Mouse (Mus musculus) ES-E14 (cell line): ENCODE data around the gene Pih1d2. TPM values are rescaled to one million over a fixed set of nuclear protein-coding genes. Genes with fewer than 3 reads are reported as not detected.
"Not testable (repeated sequence)": the region's sequence is repeated elsewhere in the genome, so short reads cannot be mapped to it uniquely, and the experiment has no call there.

Source experiments
- DNase-seq: peaks from one replicate; pipeline ENCODE4 v3.0.0-alpha.2; 2013; ENCODE audit warnings: low read depth, low spot score
- H3K27ac ChIP-seq: 2 replicates; pipeline ENCODE4 v1.5.1; 2012; ENCODE audit warnings: low read depth, mild to moderate bottlenecking, low read length, moderate library complexity, mixed read lengths; ENCODE audit not compliant: poor library complexity, insufficient read depth, severe bottlenecking
- H3K36me3 ChIP-seq: 2 replicates; pipeline ENCODE4 v1.6.1; 2012; ENCODE audit warnings: mild to moderate bottlenecking, low read length, moderate library complexity, mixed read lengths; ENCODE audit not compliant: control insufficient read depth, poor library complexity, insufficient read depth, severe bottlenecking
- H3K4me1 ChIP-seq, 2 experiments: fragments of 150-350 bp in 1 of 2; sonication (generic) in 1 of 2; 2 replicates each; pipeline ENCODE4 v1.6.1; 2012; ENCODE audit warnings: low read length in 2 of 2, mild to moderate bottlenecking in 1 of 2, mixed read lengths in 1 of 2; ENCODE audit not compliant: control insufficient read depth in 2 of 2, insufficient read depth in 2 of 2, poor library complexity in 1 of 2
- H3K4me3 ChIP-seq, 2 experiments: fragments of 150-350 bp in 1 of 2; sonication (generic) in 1 of 2; 2 replicates each; pipeline ENCODE4 v1.5.1; 2012; ENCODE audit warnings: low read length in 2 of 2, low read depth in 1 of 2, mild to moderate bottlenecking in 1 of 2, mixed read lengths in 1 of 2; ENCODE audit not compliant: insufficient read depth in 1 of 2, poor library complexity in 1 of 2, severe bottlenecking in 1 of 2
- H3K9ac ChIP-seq: 2 replicates; pipeline ENCODE4 v1.6.1; 2012; ENCODE audit warnings: low read depth, mild to moderate bottlenecking, low read length, mixed read lengths; ENCODE audit not compliant: poor library complexity, insufficient read depth, severe bottlenecking
- H3K9me3 ChIP-seq: fragments of 150-350 bp; sonication (generic); 2 replicates; pipeline ENCODE4 v1.6.1; 2012; ENCODE audit warnings: low read depth, mild to moderate bottlenecking, low read length; ENCODE audit not compliant: control insufficient read depth, insufficient read depth
- CHD2 ChIP-seq: IDR thresholded peaks from 2 replicates; pipeline ENCODE4 v1.6.1; 2014; ENCODE audit warnings: mild to moderate bottlenecking, low read depth, low read length, inconsistent platforms
- HCFC1 ChIP-seq: IDR thresholded peaks from 2 replicates; pipeline ENCODE4 v1.6.1; 2012; ENCODE audit warnings: low read length, inconsistent platforms, borderline replicate concordance; ENCODE audit not compliant: insufficient read depth
- MAFK ChIP-seq: IDR thresholded peaks from 2 replicates; pipeline ENCODE4 v1.6.1; 2014; ENCODE audit warnings: mild to moderate bottlenecking, low read depth, low read length, inconsistent platforms; ENCODE audit not compliant: insufficient read depth
- ZC3H11A ChIP-seq: IDR thresholded peaks from 2 replicates; pipeline ENCODE4 v1.6.1; 2012; ENCODE audit warnings: low read depth, mild to moderate bottlenecking, inconsistent platforms, low read length, borderline replicate concordance
- ZNF384 ChIP-seq: IDR thresholded peaks from 2 replicates; pipeline ENCODE4 v1.6.1; 2012; ENCODE audit warnings: low read depth, low read length, inconsistent platforms
- in situ Hi-C, 2 experiments: fragments of 600-800 bp; cut with MboI; formaldehyde crosslinking; loops; one replicate each; pipeline ENCODE4 v1.15.1; 2025; ENCODE audit warnings: low sequenced_read_pairs in 2 of 2, inconsistent platforms in 1 of 2; ENCODE audit not compliant: unreplicated experiment in 2 of 2
- total RNA-seq: library from RNA; depleted of rRNA; stranded (reverse); fragments of 300-350 nt; gene quantifications from 2 replicates; pipeline ENCODE4 v1.2.3, GENCODE M21; 2012

Gene Pih1d2
- total RNA-seq, 1 experiment: 2.3 TPM

GRCm38 (mm10) chr9:50612115-50612514 is 5.0 kb upstream of the Pih1d2 start:
- Histone ChIP-seq H3K4me1 (peaks cover 2 to 4% of the 10 kb centered on the region in 2 experiments; a peak in 2 of 4 replicates), H3K36me3 (peaks cover 11% of the 10 kb centered on the region), H3K27ac (no peak overlapping the region), H3K9ac (no peak overlapping the region), H3K4me3 (no peak overlapping the region), H3K9me3 (no peaks in the 10 kb centered on the region)
- in situ Hi-C loops: no loop called here
- TF ChIP-seq CHD2 (no peak), ZNF384 (no peak), HCFC1 (no peak), MAFK (no peak), ZC3H11A (no peak)
- no peak for DNase-seq

DNA sequence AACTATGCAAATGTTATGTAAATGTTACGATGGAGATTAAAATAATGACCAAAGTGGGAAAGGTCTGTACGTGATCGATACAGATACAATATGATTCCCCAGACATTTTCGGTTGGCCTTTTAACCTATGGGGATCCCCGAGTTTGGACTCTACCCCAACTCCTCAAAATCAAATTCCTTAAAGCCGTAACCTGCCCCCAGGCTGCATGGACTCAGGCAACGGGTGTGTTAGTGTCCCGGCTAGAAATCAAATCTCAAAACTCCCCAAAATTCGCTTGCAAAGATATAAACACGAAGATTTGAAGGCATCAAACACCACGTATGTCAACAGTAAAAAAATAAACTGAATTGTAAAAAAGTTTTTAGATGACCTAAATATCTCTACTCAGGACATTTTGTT is 960 bp upstream of the Pih1d2 start:
- TF ChIP-seq ZC3H11A (no peak), ZNF384 (no peak), HCFC1 (no peak), CHD2 (no peak), MAFK (no peak)
- H3K9me3 ChIP-seq: no peaks in the 10 kb centered on the region
- peak overlapping the region; percentile 89 for H3K9ac ChIP-seq
- in situ Hi-C loops: no loop called here
- no peak overlapping the region; the same call in 1 of the 2 replicates for H3K27ac ChIP-seq
- peak overlapping the region; percentile 78 to 86 for H3K4me3 ChIP-seq
- DNase-seq: no peak
- peaks cover 2 to 4% of the 10 kb centered on the region in 2 experiments; a peak in 1 of 4 replicates for H3K4me1 ChIP-seq
- peaks cover 5% of the 10 kb centered on the region for H3K36me3 ChIP-seq

- in situ Hi-C loops: no loop called here
- no peak for DNase-seq
- H3K4me1 ChIP-seq: peaks cover 2 to 4% of the 10 kb centered on the region in 2 experiments; a peak in 1 of 4 replicates
- no peak overlapping the region for H3K9ac ChIP-seq
- H3K9me3 ChIP-seq: no peaks in the 10 kb centered on the region
- H3K36me3 ChIP-seq: peaks cover 5% of the 10 kb centered on the region
- H3K4me3 ChIP-seq: no peak overlapping the region; a peak in 1 of 4 replicates
- no peak for TF ChIP-seq ZC3H11A
- TF ChIP-seq CHD2: no peak
- TF ChIP-seq MAFK: no peak
- no peak for TF ChIP-seq ZNF384
- TF ChIP-seq HCFC1: no peak
- no peak overlapping the region for H3K27ac ChIP-seq
Measured at GRCm38 (mm10) chr9:50617794-50618330, 741 bp downstream of the Pih1d2 start.

GRCm38 (mm10) chr9:50630903-50631302 is 13.8 kb downstream of the Pih1d2 start:
- H3K36me3 ChIP-seq, in situ Hi-C loops, H3K4me1 ChIP-seq, H3K4me3 ChIP-seq, DNase-seq, H3K9me3 ChIP-seq, H3K27ac ChIP-seq, H3K9ac ChIP-seq: not testable (repeated sequence)

DNA sequence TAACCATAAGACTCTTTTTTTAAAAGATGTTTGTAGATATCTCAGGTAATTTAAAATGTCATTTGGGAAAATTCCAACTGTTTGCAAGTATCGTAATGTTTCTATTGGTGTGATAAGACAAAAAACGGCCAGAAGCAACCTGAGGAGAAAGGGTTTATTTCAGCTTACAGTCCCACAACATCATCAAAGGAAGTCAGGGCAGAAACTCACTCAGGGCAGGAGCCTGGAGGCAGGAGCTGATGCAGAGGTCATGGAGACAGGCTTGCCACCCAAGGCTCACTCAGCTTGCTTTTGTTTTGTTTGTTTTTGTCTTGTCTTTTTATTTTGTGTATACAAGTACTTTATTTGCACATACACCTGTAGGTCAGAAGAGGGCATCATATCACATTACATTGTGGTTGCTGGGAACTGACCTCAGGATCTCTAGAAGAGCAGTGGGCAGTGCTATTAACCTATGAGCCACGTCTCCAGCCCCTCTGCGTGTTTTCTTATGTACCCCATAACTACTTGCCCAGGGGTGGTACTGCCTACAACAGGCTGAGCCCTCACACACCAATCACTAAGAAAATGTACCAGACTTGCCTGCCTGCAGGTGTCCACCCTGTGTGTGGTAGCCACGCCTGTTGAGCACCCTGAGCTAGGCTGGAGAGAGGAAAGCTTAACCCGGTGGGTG is 15.0 kb downstream of the Pih1d2 start:
- no peaks in the 10 kb centered on the region for H3K36me3 ChIP-seq
- H3K9ac ChIP-seq: no peak overlapping the region
- H3K27ac ChIP-seq: no peak overlapping the region
- H3K4me3 ChIP-seq: no peak overlapping the region
- TF ChIP-seq ZC3H11A (no peak), MAFK (no peak), ZNF384 (no peak), CHD2 (no peak), HCFC1 (no peak)
- no peaks in the 10 kb centered on the region for H3K4me1 ChIP-seq
- DNase-seq: no peak
- in situ Hi-C loops: no loop called here
- no peaks in the 10 kb centered on the region for H3K9me3 ChIP-seq
